Mouse (Mus musculus) hindbrain, embryonic 13.5 days (tissue): ENCODE results near the gene Hist1h1b. TPM values are rescaled to one million over a fixed set of nuclear protein-coding genes. Genes with fewer than 3 reads are reported as not detected.
"Not testable (repeated sequence)": the region's sequence is repeated elsewhere in the genome, so short reads cannot be mapped to it uniquely, and the experiment has no call there.

Experiments used
- ATAC-seq: fragments of 200-750 bp; cut with Nextera tagmentation; 2 replicates; pipeline ENCODE4 v1.8.0; 2017; ENCODE audit warnings: moderate TSS enrichment; ENCODE audit not compliant: low FRiP score
- H3K27ac ChIP-seq: fragments of 300-500 bp; sonication (generic); 2 replicates; pipeline ENCODE4 v1.5.1; 2015; ENCODE audit warnings: inconsistent platforms, mild to moderate bottlenecking, moderate library complexity
- H3K27me3 ChIP-seq: fragments of 300-500 bp; sonication (generic); 2 replicates; pipeline ENCODE4 v1.6.1; 2015; ENCODE audit warnings: mild to moderate bottlenecking, inconsistent platforms
- H3K36me3 ChIP-seq: fragments of 300-500 bp; sonication (generic); 2 replicates; pipeline ENCODE4 v1.6.1; 2015; ENCODE audit warnings: mild to moderate bottlenecking, inconsistent platforms
- H3K4me1 ChIP-seq: fragments of 300-500 bp; sonication (generic); replicated peaks from 2 replicates; pipeline ENCODE4 v1.6.1; 2015; ENCODE audit warnings: inconsistent platforms
- H3K4me2 ChIP-seq: fragments of 300-500 bp; sonication (generic); 2 replicates; pipeline ENCODE4 v1.6.1; 2015; ENCODE audit warnings: inconsistent platforms, mild to moderate bottlenecking, moderate library complexity
- H3K4me3 ChIP-seq: fragments of 300-500 bp; sonication (generic); 2 replicates; pipeline ENCODE4 v1.5.1; 2015; ENCODE audit warnings: mild to moderate bottlenecking, inconsistent platforms
- H3K9ac ChIP-seq: fragments of 300-500 bp; sonication (generic); 2 replicates; pipeline ENCODE4 v1.6.1; 2015; ENCODE audit warnings: mild to moderate bottlenecking, inconsistent platforms
- H3K9me3 ChIP-seq: fragments of 300-500 bp; sonication (generic); 2 replicates; pipeline ENCODE4 v1.6.1; 2016; ENCODE audit warnings: inconsistent platforms
- WGBS: fragments of 180-500 bp; shearing (Covaris S2); methylation state at CpG from one replicate; pipeline ENCODE4 v1.1.7; 2015; 5-methylcytosine and 5-hydroxymethylcytosine counted together
- polyA plus RNA-seq: library from polyadenylated mRNA; unstranded; fragments of >200 nt; fragmentation: Nextera tagmentation; extraction: Ambion mirVana; gene quantifications from 2 replicates; pipeline ENCODE4 v1.2.1, GENCODE M21; 2015

The Hist1h1b gene
- polyA plus RNA-seq, 1 experiment from 2014 or later = 5.5 TPM

- 65% methylated on average over 6 of the region's 6 CpGs for WGBS
- ATAC-seq = no peak
- H3K4me1 ChIP-seq = peaks cover 20% of the 10 kb centered on the region
Measured at GRCm38 (mm10) chr13:21789925-21790324, 9.5 kb upstream of the Hist1h1b start.

GRCm38 (mm10) chr13:21787760-21788593, 7.6 kb upstream of the Hist1h1b start:
- peak overlapping the region; percentile 10 for H3K9ac ChIP-seq
- H3K9me3 ChIP-seq = no peaks in the 10 kb centered on the region
- 0 out of 2 replicates have a peak, but pooled peaks cover 6% of the 10 kb centered on the region for H3K27me3 ChIP-seq
- peak overlapping the region; percentile 45; the same call in 1 of the 2 replicates for H3K27ac ChIP-seq
- 11% methylated on average over 14 of the region's 21 CpGs for WGBS
- H3K36me3 ChIP-seq = no peaks in the 10 kb centered on the region
- peak; percentile 50 for ATAC-seq
- H3K4me2 ChIP-seq = peak overlapping the region; percentile 60
- peaks cover 28% of the 10 kb centered on the region for H3K4me1 ChIP-seq
- peak overlapping the region; percentile 37 for H3K4me3 ChIP-seq

More at GRCm38 (mm10) chr13:21789925-21790324, 9.5 kb upstream of the Hist1h1b start:
- Histone ChIP-seq H3K36me3 (no peaks in the 10 kb centered on the region), H3K9ac (no peak overlapping the region), H3K27ac (no peak overlapping the region), H3K27me3 (0 out of 2 replicates have a peak, but pooled peaks cover 6% of the 10 kb centered on the region), H3K4me3 (no peak overlapping the region), H3K4me2 (no peak overlapping the region), H3K9me3 (no peaks in the 10 kb centered on the region)

GRCm38 (mm10) chr13:21786899-21787629, 6.6 kb upstream of the Hist1h1b start, which contains the start of the genes Hist1h2an and Hist1h2bp:
TSS of gene Hist1h2an (minus strand) at chr13:21787218.
TSS of gene Hist1h2bp (plus strand) at chr13:21787461.
- H3K4me2 ChIP-seq = peak within 1 kb of the TSS; percentile 60
- H3K27ac ChIP-seq = peak within 1 kb of the TSS; percentile 79
- not testable (repeated sequence) for H3K9me3 ChIP-seq, H3K27me3 ChIP-seq, H3K36me3 ChIP-seq
- 1% methylated on average over 41 of the region's 63 CpGs for WGBS
- peak; percentile 97 for ATAC-seq
- H3K4me3 ChIP-seq = peak within 1 kb of the TSS; percentile 37
- H3K4me1 ChIP-seq = peaks cover 36% of the 10 kb centered on the region
- peak within 1 kb of the TSS; percentile 64 for H3K9ac ChIP-seq

GRCm38 (mm10) chr13:21786189-21786898, 5.9 kb upstream of the Hist1h1b start:
- Histone ChIP-seq H3K4me2 (peak overlapping the region; percentile 60), H3K27me3 (0 out of 2 replicates have a peak, but pooled peaks cover 6% of the 10 kb centered on the region), H3K9ac (peak overlapping the region; percentile 64), H3K4me1 (peaks cover 36% of the 10 kb centered on the region), H3K36me3 (no peaks in the 10 kb centered on the region), H3K9me3 (no peaks in the 10 kb centered on the region), H3K4me3 (peak overlapping the region; percentile 37), H3K27ac (peak overlapping the region; percentile 79)
- 4% methylated on average over 8 of the region's 8 CpGs for WGBS
- ATAC-seq = no peak

- Histone ChIP-seq H3K9me3 (no peaks in the 10 kb centered on the region), H3K9ac (peak overlapping the region; percentile 19; the same call in 1 of the 2 replicates), H3K4me2 (peak overlapping the region; percentile 75), H3K27me3 (0 out of 2 replicates have a peak, but pooled peaks cover 3% of the 10 kb centered on the region), H3K4me3 (no peak overlapping the region; the same call in 1 of the 2 replicates), H3K4me1 (peaks cover 40% of the 10 kb centered on the region), H3K36me3 (no peaks in the 10 kb centered on the region), H3K27ac (peak overlapping the region; percentile 31)
- no peak for ATAC-seq
- WGBS = 21% methylated on average over 6 of the region's 6 CpGs
Measured at GRCm38 (mm10) chr13:21784311-21784710, 3.9 kb upstream of the Hist1h1b start.

- Histone ChIP-seq H3K36me3 (no peaks in the 10 kb centered on the region), H3K4me2 (peak overlapping the region; percentile 75), H3K4me1 (peaks cover 40% of the 10 kb centered on the region), H3K27me3 (0 out of 2 replicates have a peak, but pooled peaks cover 3% of the 10 kb centered on the region), H3K9me3 (no peaks in the 10 kb centered on the region), H3K4me3 (peak overlapping the region; percentile 42), H3K27ac (peak overlapping the region; percentile 31), H3K9ac (no peak overlapping the region; the same call in 1 of the 2 replicates)
- ATAC-seq = no peak
- WGBS = 2% methylated on average over 9 of the region's 9 CpGs
Measured at GRCm38 (mm10) chr13:21783734-21784161, 3.3 kb upstream of the Hist1h1b start.

GRCm38 (mm10) chr13:21783255-21783617, 2.8 kb upstream of the Hist1h1b start, which contains the start of gene Hist1h3i:
TSS of gene Hist1h3i (minus strand) at chr13:21783370.
- peak within 1 kb of the TSS; percentile 86 for H3K27ac ChIP-seq
- H3K36me3 ChIP-seq = no peaks in the 10 kb centered on the region
- peaks cover 39% of the 10 kb centered on the region for H3K4me1 ChIP-seq
- peak within 1 kb of the TSS; percentile 75 for H3K4me2 ChIP-seq
- under 1% methylated on average over 15 of the region's 20 CpGs for WGBS
- ATAC-seq = peak; percentile 75
- 0 out of 2 replicates have a peak, but pooled peaks cover 3% of the 10 kb centered on the region for H3K27me3 ChIP-seq
- H3K9ac ChIP-seq = peak within 1 kb of the TSS; percentile 75
- H3K9me3 ChIP-seq = no peaks in the 10 kb centered on the region
- peak within 1 kb of the TSS; percentile 42 for H3K4me3 ChIP-seq

GRCm38 (mm10) chr13:21782361-21783254, 2.2 kb upstream of the Hist1h1b start:
- not testable (repeated sequence) for H3K36me3 ChIP-seq, H3K27me3 ChIP-seq, H3K9me3 ChIP-seq
- H3K4me2 ChIP-seq = peak overlapping the region; percentile 75
- H3K4me1 ChIP-seq = peaks cover 35% of the 10 kb centered on the region
- under 1% methylated on average over 20 of the region's 35 CpGs for WGBS
- H3K9ac ChIP-seq = peak overlapping the region; percentile 75
- peak overlapping the region; percentile 42 for H3K4me3 ChIP-seq
- peak overlapping the region; percentile 86 for H3K27ac ChIP-seq
- peak; percentile 2; the same call in 1 of the 2 replicates for ATAC-seq

GRCm38 (mm10) chr13:21781639-21782038, 1.2 kb upstream of the Hist1h1b start:
- no peaks in the 10 kb centered on the region for H3K36me3 ChIP-seq
- ATAC-seq = no peak
- H3K9ac ChIP-seq = no peak overlapping the region
- 94% methylated on average over 1 of the region's 1 CpGs for WGBS
- 0 out of 2 replicates have a peak, but pooled peaks cover 3% of the 10 kb centered on the region for H3K27me3 ChIP-seq
- H3K27ac ChIP-seq = no peak overlapping the region
- no peak overlapping the region for H3K4me2 ChIP-seq
- H3K4me1 ChIP-seq = peaks cover 35% of the 10 kb centered on the region
- H3K4me3 ChIP-seq = no peak overlapping the region
- H3K9me3 ChIP-seq = no peaks in the 10 kb centered on the region

GRCm38 (mm10) chr13:21781021-21781555, 663 bp upstream of the Hist1h1b start:
- no peak overlapping the region for H3K27ac ChIP-seq
- ATAC-seq = no peak
- 0 out of 2 replicates have a peak, but pooled peaks cover 3% of the 10 kb centered on the region for H3K27me3 ChIP-seq
- H3K4me2 ChIP-seq = peak overlapping the region; percentile 90
- no peaks in the 10 kb centered on the region for H3K36me3 ChIP-seq
- H3K4me1 ChIP-seq = peaks cover 33% of the 10 kb centered on the region
- no peaks in the 10 kb centered on the region for H3K9me3 ChIP-seq
- 45% methylated on average over 6 of the region's 6 CpGs for WGBS
- H3K4me3 ChIP-seq = no peak overlapping the region
- no peak overlapping the region for H3K9ac ChIP-seq
